Mouse (Mus musculus) ES-Bruce4 (cell line): ENCODE results near the gene Bcl11b. TPM values are rescaled to one million over a fixed set of nuclear protein-coding genes. Genes with fewer than 3 reads are reported as not detected.

Experiments
- H3K27ac ChIP-seq: 2 replicates; pipeline ENCODE4 v1.5.1; 2012; ENCODE audit warnings: low read length, inconsistent platforms; ENCODE audit not compliant: insufficient read depth
- H3K27me3 ChIP-seq: 2 replicates; pipeline ENCODE4 v1.6.1; 2012; ENCODE audit warnings: mild to moderate bottlenecking, low read length, inconsistent platforms; ENCODE audit not compliant: control insufficient read depth, poor library complexity, insufficient read depth, severe bottlenecking
- H3K36me3 ChIP-seq: 2 replicates; pipeline ENCODE4 v1.6.1; 2012; ENCODE audit warnings: inconsistent platforms, mild to moderate bottlenecking, low read length, moderate library complexity; ENCODE audit not compliant: control insufficient read depth, poor library complexity, insufficient read depth, severe bottlenecking
- H3K4me1 ChIP-seq: one replicate; pipeline ENCODE4 v1.8.1; 2011; ENCODE audit warnings: low read length; ENCODE audit not compliant: control insufficient read depth, insufficient read depth
- H3K4me3 ChIP-seq: 2 replicates; pipeline ENCODE4 v1.5.1; 2011; ENCODE audit warnings: low read depth, mild to moderate bottlenecking, low read length
- H3K9ac ChIP-seq: 2 replicates; pipeline ENCODE4 v1.6.1; 2012; ENCODE audit warnings: low read depth, mild to moderate bottlenecking, inconsistent platforms; ENCODE audit not compliant: poor library complexity, severe bottlenecking
- H3K9me3 ChIP-seq: replicated peaks from 2 replicates; pipeline ENCODE4 v1.6.1; 2012; ENCODE audit warnings: mild to moderate bottlenecking, low read length, inconsistent platforms; ENCODE audit not compliant: control insufficient read depth, poor library complexity, insufficient read depth, severe bottlenecking
- CTCF ChIP-seq: IDR thresholded peaks from one replicate; pipeline ENCODE4 v1.8.1; 2011; ENCODE audit warnings: low read depth, low read length
- EP300 ChIP-seq: IDR thresholded peaks from 2 replicates; pipeline ENCODE4 v1.6.1; 2011; ENCODE audit warnings: low read depth, low read length; ENCODE audit not compliant: insufficient read depth
- POLR2A ChIP-seq: IDR thresholded peaks from one replicate; pipeline ENCODE4 v1.8.1; 2011; ENCODE audit warnings: low read length; ENCODE audit not compliant: insufficient read depth
- polyA plus RNA-seq: library from polyadenylated mRNA; stranded (reverse); fragments of >200 nt; gene quantifications from 2 replicates; pipeline ENCODE4 v1.2.4, GENCODE M21; 2011; ENCODE audit warnings: low read depth; ENCODE audit not compliant: missing spikeins, insufficient read depth, insufficient read length

Gene Bcl11b
- polyA plus RNA-seq, 1 experiment: 0.69 TPM

- Histone ChIP-seq H3K27ac (no peak overlapping the region), H3K27me3 (no peaks in the 10 kb centered on the region), H3K4me1 (no peaks in the 10 kb centered on the region), H3K4me3 (no peak overlapping the region), H3K9me3 (no peaks in the 10 kb centered on the region), H3K9ac (no peak overlapping the region), H3K36me3 (no peaks in the 10 kb centered on the region)
- TF ChIP-seq POLR2A (no peak), CTCF (no peak), EP300 (no peak)
These were observed 71.9 kb downstream of the Bcl11b start for GRCm38 (mm10) chr12:107931476-107931875.

- Histone ChIP-seq H3K4me3 (no peak overlapping the region), H3K9me3 (no peaks in the 10 kb centered on the region), H3K4me1 (no peaks in the 10 kb centered on the region), H3K9ac (no peak overlapping the region), H3K27me3 (no peaks in the 10 kb centered on the region), H3K36me3 (no peaks in the 10 kb centered on the region), H3K27ac (no peak overlapping the region)
- no peak for TF ChIP-seq EP300
- no peak for TF ChIP-seq CTCF
- no peak for TF ChIP-seq POLR2A
These were observed 72.6 kb downstream of the Bcl11b start for GRCm38 (mm10) chr12:107930611-107931350.

- no peak for TF ChIP-seq CTCF
- TF ChIP-seq POLR2A: no peak
- TF ChIP-seq EP300: no peak
- no peaks in the 10 kb centered on the region for H3K9me3 ChIP-seq
- H3K9ac ChIP-seq: no peak overlapping the region
- no peaks in the 10 kb centered on the region for H3K4me1 ChIP-seq
- no peak overlapping the region for H3K4me3 ChIP-seq
- H3K27ac ChIP-seq: no peak overlapping the region
- no peaks in the 10 kb centered on the region for H3K36me3 ChIP-seq
- H3K27me3 ChIP-seq: no peaks in the 10 kb centered on the region
These were observed 74.5 kb downstream of the Bcl11b start for GRCm38 (mm10) chr12:107928905-107929304.

GRCm38 (mm10) chr12:107928464-107928901, 74.9 kb downstream of the Bcl11b start:
- Histone ChIP-seq H3K36me3 (no peaks in the 10 kb centered on the region), H3K9me3 (no peaks in the 10 kb centered on the region), H3K4me3 (no peak overlapping the region), H3K4me1 (no peaks in the 10 kb centered on the region), H3K27ac (no peak overlapping the region), H3K27me3 (no peaks in the 10 kb centered on the region), H3K9ac (no peak overlapping the region)
- TF ChIP-seq CTCF (no peak), EP300 (no peak), POLR2A (no peak)

GRCm38 (mm10) chr12:107927961-107928431, 75.4 kb downstream of the Bcl11b start:
- Histone ChIP-seq H3K36me3 (no peaks in the 10 kb centered on the region), H3K9ac (no peak overlapping the region), H3K27ac (no peak overlapping the region), H3K27me3 (no peaks in the 10 kb centered on the region), H3K4me3 (no peak overlapping the region), H3K4me1 (no peaks in the 10 kb centered on the region), H3K9me3 (no peaks in the 10 kb centered on the region)
- no peak for TF ChIP-seq POLR2A

- H3K4me1 ChIP-seq: no peaks in the 10 kb centered on the region
- H3K9ac ChIP-seq: no peak overlapping the region
- no peaks in the 10 kb centered on the region for H3K9me3 ChIP-seq
- no peak for TF ChIP-seq POLR2A
- no peak for TF ChIP-seq EP300
- TF ChIP-seq CTCF: no peak
- H3K36me3 ChIP-seq: no peaks in the 10 kb centered on the region
- H3K27ac ChIP-seq: no peak overlapping the region
- H3K4me3 ChIP-seq: no peak overlapping the region
- no peaks in the 10 kb centered on the region for H3K27me3 ChIP-seq
These were observed 77.1 kb downstream of the Bcl11b start for GRCm38 (mm10) chr12:107926074-107926855.
